Mouse (Mus musculus) testis, adult 2 months (tissue): ENCODE results near the gene Arel1.

ENCODE experiments used
- CTCF ChIP-seq: fragments of 200-500 bp; IDR thresholded peaks from 2 replicates; pipeline ENCODE4 v1.5.1; 2012; ENCODE audit warnings: low read depth, mild to moderate bottlenecking, inconsistent platforms, low read length, moderate library complexity; ENCODE audit not compliant: control insufficient read depth, insufficient read depth, insufficient replicate concordance
- POLR2A ChIP-seq: fragments of 200-500 bp; IDR thresholded peaks from 2 replicates; pipeline ENCODE4 v1.6.1; 2012; ENCODE audit warnings: low read depth, mild to moderate bottlenecking, inconsistent platforms, low read length, moderate library complexity; ENCODE audit not compliant: control insufficient read depth

DNA sequence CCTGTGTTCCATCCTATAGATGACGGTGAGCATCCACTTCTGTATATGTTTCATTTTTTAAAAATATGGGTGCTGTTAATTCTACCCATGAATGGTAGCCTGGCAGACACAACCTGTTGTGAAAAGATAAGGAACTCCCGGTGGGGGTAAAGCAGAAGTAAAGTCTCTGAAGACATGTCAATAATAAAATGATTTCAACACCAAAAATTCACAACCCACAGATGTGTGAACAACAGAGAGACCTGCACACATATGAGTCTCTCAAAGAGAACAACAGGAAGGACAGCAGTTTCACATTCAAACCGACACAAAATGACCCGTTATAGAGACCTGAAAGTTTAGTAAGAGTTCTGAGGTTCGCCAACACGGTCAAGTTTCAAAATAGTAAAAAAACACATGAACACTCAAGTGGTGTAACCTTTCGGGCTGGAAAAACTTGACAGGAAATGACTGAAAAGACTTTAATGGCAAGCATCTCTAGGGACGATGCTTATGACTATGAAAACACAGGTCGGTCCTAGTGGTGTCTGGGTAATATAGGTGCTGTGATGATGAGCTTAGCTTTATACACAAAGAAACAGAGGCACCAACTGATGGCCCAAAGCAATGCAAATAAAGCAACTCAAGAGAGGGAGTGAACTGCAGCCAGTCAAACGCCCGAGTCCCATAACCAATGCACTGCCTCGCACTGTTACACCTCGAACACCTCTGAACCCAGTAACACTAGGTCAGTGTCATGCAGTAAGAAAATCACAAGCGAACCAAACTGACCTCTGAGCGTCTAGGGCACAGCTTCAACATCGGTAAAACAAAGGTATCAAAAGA, 1.7 kb downstream of the Arel1 start:
- no peak for TF ChIP-seq CTCF
- no peak for TF ChIP-seq POLR2A
